Mouse (Mus musculus): ENCODE measurements around the gene Pirb. TPM values are rescaled to one million over a fixed set of nuclear protein-coding genes. Genes with fewer than 3 reads are reported as not detected.
"Not testable (repeated sequence)": the region's sequence is repeated elsewhere in the genome, so short reads cannot be mapped to it uniquely, and the experiment has no call there.

Pirb gene
- 0.72 and 1.4 TPM in 2 replicates for polyA plus RNA-seq (2015; fragmentation: Nextera tagmentation; extraction: Ambion mirVana)

DNA sequence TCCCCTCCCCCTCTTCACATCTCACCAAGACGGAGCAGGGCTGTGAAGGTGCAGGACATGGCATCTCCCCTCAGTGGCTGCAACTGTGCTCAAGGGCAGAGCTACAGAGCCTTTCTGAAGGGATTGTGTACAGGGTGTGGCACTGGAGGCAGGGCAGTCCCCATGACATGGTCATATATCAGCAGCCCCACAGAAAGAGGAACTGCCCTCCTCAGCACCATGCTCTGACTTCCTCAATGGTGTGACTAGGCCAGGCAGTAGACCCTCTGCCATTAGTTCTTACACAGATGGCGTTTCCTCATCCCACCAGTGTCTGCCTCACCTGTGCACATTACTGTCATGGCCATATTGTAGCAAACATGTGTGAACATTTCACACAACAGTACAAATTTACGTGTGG is at the start of gene Pirb:
Gene Pirb, minus strand, starts transcription at position 124 of the 400 bp plus-strand sequence.
- not testable (repeated sequence) for H3K4me1 ChIP-seq
- 14% methylated on average over 1 of the region's 3 CpGs for WGBS

DNA sequence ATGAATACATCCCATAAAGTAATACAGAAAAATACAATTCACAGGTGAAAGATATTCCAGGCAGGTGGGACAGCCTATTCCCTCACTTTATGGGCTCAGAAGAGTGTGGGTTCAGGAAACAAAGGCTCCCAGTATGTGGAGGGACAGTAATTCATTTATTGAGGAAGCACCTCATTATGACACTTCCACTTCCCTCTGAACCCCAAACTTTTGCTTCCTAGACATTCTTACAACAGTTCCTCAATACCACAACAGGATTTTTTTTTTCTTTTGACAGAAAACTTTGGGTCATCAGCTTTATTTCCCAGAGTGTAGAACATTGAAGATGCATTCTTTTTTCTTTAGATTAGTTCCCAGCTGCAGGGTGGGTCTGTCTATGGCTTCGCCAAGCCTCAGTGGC is 12.5 kb upstream of the Pirb start:
- WGBS: no CpG with 5 or more reads among the region's 1 CpGs
- not testable (repeated sequence) for H3K27ac ChIP-seq; H3K36me3 ChIP-seq; H3K4me3 ChIP-seq; H3K27me3 ChIP-seq; ATAC-seq (ENCODE audit: borderline replicate concordance, extremely low read depth, low FRiP score, low TSS enrichment); H3K4me2 ChIP-seq; H3K9me3 ChIP-seq; H3K4me1 ChIP-seq; H3K9ac ChIP-seq

More for the DNA sequence above, at the start of gene Pirb:
- not testable (repeated sequence) for H3K4me3 ChIP-seq; H3K36me3 ChIP-seq; ATAC-seq (ENCODE audit: borderline replicate concordance, extremely low read depth, low FRiP score, low TSS enrichment); H3K4me2 ChIP-seq; H3K27me3 ChIP-seq; H3K9ac ChIP-seq; H3K27ac ChIP-seq; H3K9me3 ChIP-seq

GRCm38 (mm10) chr7:3725459-3725858 is 5.3 kb upstream of the Pirb start:
- H3K4me3 ChIP-seq; ATAC-seq (ENCODE audit: borderline replicate concordance, extremely low read depth, low FRiP score, low TSS enrichment); H3K4me2 ChIP-seq; H3K36me3 ChIP-seq; H3K9ac ChIP-seq; H3K9me3 ChIP-seq; H3K27me3 ChIP-seq; H3K4me1 ChIP-seq; H3K27ac ChIP-seq: not testable (repeated sequence)

DNA sequence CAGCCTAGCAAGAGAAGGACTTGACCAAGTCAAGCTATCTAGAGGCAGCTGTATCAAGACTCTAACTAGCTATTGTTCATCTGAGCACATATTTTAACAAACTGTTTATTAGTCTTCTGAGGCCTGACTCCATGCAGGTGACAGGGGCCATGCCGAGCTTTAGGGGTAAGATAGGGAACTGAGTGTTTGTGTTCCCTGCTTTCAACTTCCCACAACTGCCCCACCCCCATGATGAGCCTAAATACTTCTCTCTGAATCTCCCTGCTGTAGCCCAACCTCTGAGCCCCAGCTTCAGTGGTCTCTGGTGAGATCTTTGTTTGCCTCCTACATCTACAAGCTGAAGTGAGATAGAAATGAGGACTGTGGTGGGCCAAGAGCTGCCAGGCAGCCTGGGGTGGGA is 4.9 kb downstream of the Pirb start:
- H3K27ac ChIP-seq: no peak overlapping the region
- no peak overlapping the region for H3K4me3 ChIP-seq
- H3K9ac ChIP-seq: no peak overlapping the region
- H3K9me3 ChIP-seq: no peaks in the 10 kb centered on the region
- no peaks in the 10 kb centered on the region for H3K4me1 ChIP-seq
- ATAC-seq (ENCODE audit: borderline replicate concordance, extremely low read depth, low FRiP score, low TSS enrichment): no peak
- WGBS: 15% methylated on average over 1 of the region's 1 CpGs
- H3K27me3 ChIP-seq: no peaks in the 10 kb centered on the region
- no peaks in the 10 kb centered on the region for H3K36me3 ChIP-seq
- H3K4me2 ChIP-seq: no peak overlapping the region

- no peak for ATAC-seq (ENCODE audit: borderline replicate concordance, extremely low read depth, low FRiP score, low TSS enrichment)
- H3K27me3 ChIP-seq: no peaks in the 10 kb centered on the region
- no peak overlapping the region for H3K27ac ChIP-seq
- no peaks in the 10 kb centered on the region for H3K4me1 ChIP-seq
- WGBS: 19% methylated on average over 5 of the region's 5 CpGs
- no peak overlapping the region for H3K9ac ChIP-seq
- H3K9me3 ChIP-seq: no peaks in the 10 kb centered on the region
- H3K4me3 ChIP-seq: no peak overlapping the region
- peaks cover 9% of the 10 kb centered on the region; the same call in 1 of the 2 replicates for H3K36me3 ChIP-seq
- H3K4me2 ChIP-seq: no peak overlapping the region
These were observed 7.8 kb downstream of the Pirb start for GRCm38 (mm10) chr7:3712264-3712942.

DNA sequence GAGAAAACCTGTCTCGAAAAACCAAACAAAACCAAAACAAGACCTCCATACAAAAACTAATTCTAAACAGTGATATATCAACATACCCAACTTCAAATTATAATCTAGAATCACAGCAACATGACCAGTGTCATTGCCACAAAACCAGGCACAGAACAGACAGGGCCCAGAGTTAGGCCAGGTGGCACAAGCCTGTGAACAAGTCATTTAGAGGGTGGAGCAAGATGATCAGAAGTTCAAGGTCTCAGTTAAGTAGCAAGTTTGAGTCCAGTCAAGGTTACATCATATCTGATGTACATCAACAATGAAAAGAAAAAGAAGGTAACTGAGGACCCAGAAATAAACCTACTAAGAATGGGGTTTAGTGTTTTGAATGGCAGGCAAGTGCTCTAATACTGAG is 11.2 kb downstream of the Pirb start:
- no peak overlapping the region; the same call in 1 of the 2 replicates for H3K27ac ChIP-seq
- H3K36me3 ChIP-seq: peaks cover 23% of the 10 kb centered on the region
- H3K4me2 ChIP-seq: no peak overlapping the region
- no peaks in the 10 kb centered on the region for H3K9me3 ChIP-seq
- WGBS: 73% methylated on average over 1 of the region's 1 CpGs
- H3K4me1 ChIP-seq: peaks cover 19% of the 10 kb centered on the region
- no peak overlapping the region for H3K4me3 ChIP-seq
- ATAC-seq (ENCODE audit: borderline replicate concordance, extremely low read depth, low FRiP score, low TSS enrichment): no peak
- H3K27me3 ChIP-seq: no peaks in the 10 kb centered on the region
- no peak overlapping the region for H3K9ac ChIP-seq

GRCm38 (mm10) chr7:3708447-3708980 is 11.7 kb downstream of the Pirb start:
- H3K4me2 ChIP-seq, H3K27ac ChIP-seq: not testable (repeated sequence)
- 32% methylated on average over 5 of the region's 5 CpGs for WGBS

DNA sequence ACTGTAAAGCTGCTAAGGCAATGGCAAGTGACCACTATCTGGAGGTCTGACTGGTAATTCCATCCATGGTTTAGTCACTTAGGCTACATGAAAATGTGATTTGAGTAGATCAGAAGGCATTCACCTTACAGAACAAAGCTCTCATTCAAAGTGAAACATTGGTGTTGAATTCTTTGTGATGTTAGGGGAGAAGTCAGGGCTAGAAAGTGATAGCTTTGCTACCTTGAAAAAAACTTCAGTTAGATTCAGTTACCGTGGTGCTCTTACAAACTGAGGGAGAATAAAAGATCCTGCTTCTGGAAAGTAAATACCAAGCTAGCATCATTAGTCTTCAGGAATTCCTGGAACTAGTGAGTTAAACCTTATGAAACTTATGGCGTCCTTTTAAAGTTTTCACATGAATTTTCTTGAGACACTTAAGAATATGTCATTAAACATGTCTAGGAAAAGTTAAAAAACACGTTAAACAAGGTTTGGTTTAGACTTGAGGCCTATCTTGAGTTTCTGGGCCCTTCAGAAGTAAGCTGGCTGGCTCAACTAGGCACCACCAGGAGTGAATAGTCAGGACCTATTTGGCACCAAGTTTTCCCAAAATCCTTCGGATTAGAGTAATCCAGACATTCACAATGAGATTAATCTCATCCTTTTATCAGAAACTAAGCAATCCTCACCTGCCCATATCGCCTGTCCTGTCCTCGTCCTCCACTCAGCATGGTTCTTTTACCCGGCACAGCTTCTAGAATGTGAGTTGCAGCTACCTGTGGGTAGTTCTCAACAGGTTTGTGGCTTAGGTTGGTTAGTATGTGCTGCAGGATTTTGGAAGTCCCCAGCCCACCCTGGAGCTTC is 12.4 kb downstream of the Pirb start:
- Histone ChIP-seq H3K27me3 (no peaks in the 10 kb centered on the region), H3K4me3 (no peak overlapping the region), H3K36me3 (peaks cover 23% of the 10 kb centered on the region), H3K4me2 (no peak overlapping the region), H3K27ac (no peak overlapping the region), H3K9ac (no peak overlapping the region), H3K4me1 (peaks cover 24% of the 10 kb centered on the region), H3K9me3 (no peaks in the 10 kb centered on the region)
- ATAC-seq (ENCODE audit: borderline replicate concordance, extremely low read depth, low FRiP score, low TSS enrichment): no peak
- WGBS: 38% methylated on average over 7 of the region's 7 CpGs

More at GRCm38 (mm10) chr7:3708447-3708980, 11.7 kb downstream of the Pirb start:
- Histone ChIP-seq H3K4me1 (peaks cover 19% of the 10 kb centered on the region), H3K36me3 (peaks cover 23% of the 10 kb centered on the region)
- not testable (repeated sequence) for H3K27me3 ChIP-seq; H3K4me3 ChIP-seq; H3K9ac ChIP-seq; H3K9me3 ChIP-seq; ATAC-seq (ENCODE audit: borderline replicate concordance, extremely low read depth, low FRiP score, low TSS enrichment)

- peaks cover 23% of the 10 kb centered on the region for H3K36me3 ChIP-seq
- no peak overlapping the region for H3K4me2 ChIP-seq
- H3K9ac ChIP-seq: no peak overlapping the region; the same call in 1 of the 2 replicates
- no peak for ATAC-seq (ENCODE audit: borderline replicate concordance, extremely low read depth, low FRiP score, low TSS enrichment)
- 0 out of 2 replicates have a peak overlapping the region, but pooled peaks have one; percentile 23 for H3K27ac ChIP-seq
- H3K27me3 ChIP-seq: no peaks in the 10 kb centered on the region
- no peak overlapping the region for H3K4me3 ChIP-seq
- no peaks in the 10 kb centered on the region for H3K9me3 ChIP-seq
- 52% methylated on average over 4 of the region's 4 CpGs for WGBS
- H3K4me1 ChIP-seq: peaks cover 24% of the 10 kb centered on the region
These were observed 13.2 kb downstream of the Pirb start for GRCm38 (mm10) chr7:3707027-3707426.

DNA sequence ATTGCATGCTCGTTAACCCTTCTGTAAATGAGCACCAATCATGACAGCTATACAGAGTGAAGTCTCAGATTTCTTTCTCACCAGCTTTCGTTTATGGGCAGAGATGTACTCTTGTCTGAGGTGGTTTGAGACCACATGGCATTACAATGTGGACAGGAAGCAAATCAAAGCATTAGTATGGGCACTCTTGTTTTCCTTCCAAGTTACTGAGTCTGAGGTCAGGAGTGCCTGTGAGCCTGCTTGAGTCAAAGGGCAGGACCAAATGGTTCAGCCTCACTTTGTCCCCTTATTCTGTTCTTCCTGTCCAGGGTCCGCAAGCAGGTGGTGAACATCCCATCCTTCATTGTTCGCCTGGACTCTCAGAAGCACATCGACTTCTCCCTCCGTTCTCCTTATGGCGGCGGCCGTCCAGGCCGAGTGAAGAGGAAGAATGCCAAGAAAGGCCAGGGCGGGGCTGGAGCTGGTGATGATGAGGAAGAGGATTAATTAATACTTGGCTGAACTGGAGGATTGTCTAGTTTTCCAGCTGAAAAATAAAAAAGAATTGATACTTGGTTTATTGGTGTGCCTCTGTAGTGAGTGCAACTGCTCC is 13.8 kb downstream of the Pirb start:
- Histone ChIP-seq H3K27me3 (no peaks in the 10 kb centered on the region), H3K4me2 (peak overlapping the region; percentile 82), H3K4me3 (peak overlapping the region; percentile 69), H3K9ac (no peak overlapping the region; the same call in 1 of the 2 replicates), H3K4me1 (peaks cover 24% of the 10 kb centered on the region), H3K9me3 (no peaks in the 10 kb centered on the region), H3K36me3 (peaks cover 26% of the 10 kb centered on the region), H3K27ac (no peak overlapping the region)
- 43% methylated on average over 11 of the region's 11 CpGs for WGBS
- no peak for ATAC-seq (ENCODE audit: borderline replicate concordance, extremely low read depth, low FRiP score, low TSS enrichment)

- Histone ChIP-seq H3K27me3 (no peaks in the 10 kb centered on the region), H3K4me1 (peaks cover 24% of the 10 kb centered on the region), H3K4me3 (peak overlapping the region; percentile 69), H3K4me2 (peak overlapping the region; percentile 82), H3K27ac (no peak overlapping the region), H3K36me3 (peaks cover 32% of the 10 kb centered on the region), H3K9me3 (no peaks in the 10 kb centered on the region), H3K9ac (peak overlapping the region; percentile 79)
- 20% methylated on average over 6 of the region's 6 CpGs for WGBS
- no peak for ATAC-seq (ENCODE audit: borderline replicate concordance, extremely low read depth, low FRiP score, low TSS enrichment)
These were observed 14.3 kb downstream of the Pirb start for GRCm38 (mm10) chr7:3705911-3706310.
